Mouse (Mus musculus): ENCODE data around the gene Nudt19.

- 0 out of 2 replicates have a peak, but pooled peaks have one; percentile 18 for TF ChIP-seq CTCF (IDR thresholded peaks at IDR 0.05; ENCODE audit: low read depth, low read length)
- no peak for TF ChIP-seq GATA1 (IDR thresholded peaks at IDR 0.05; ENCODE audit: borderline replicate concordance, low read length)
These were observed 18.5 kb downstream of the Nudt19 start, which contains the start of gene Tdrd12 for GRCm38 (mm10) chr7:35537562-35537961.

Data from G1E (cell line).